Mouse (Mus musculus): Measurements from ENCODE around the gene Clba1.

- TF ChIP-seq CTCF (conservative IDR thresholded peaks at IDR 0.05; ENCODE audit: low read length) (no peak), NANOG (IDR thresholded peaks at IDR 0.05; ENCODE audit: borderline replicate concordance, low read length) (no peak), POU5F1 (IDR thresholded peaks at IDR 0.05; ENCODE audit: borderline replicate concordance, low read length) (no peak)
Measured at GRCm38 (mm10) chr12:112764991-112765390, 43.7 kb upstream of the Clba1 start.

Data from E14TG2a.4 (cell line).